Mouse (Mus musculus): Measurements from ENCODE around the gene Nudt4. TPM values are rescaled to one million over a fixed set of nuclear protein-coding genes. Genes with fewer than 3 reads are reported as not detected.

Gene Nudt4
- total RNA-seq, 2 experiments from 2014 or later = 64.1 to 66.4 TPM

GRCm38 (mm10) chr10:95542916-95543315 lies 21.0 kb downstream of the Nudt4 start:
- peak in 1 of 2 experiments; percentile 66 for DNase-seq (ENCODE audit: low spot score in 2 of 2)

- no peak for DNase-seq (ENCODE audit: low spot score in 2 of 2)
Observed at GRCm38 (mm10) chr10:95539841-95540240, 24.1 kb downstream of the Nudt4 start.

- no peak for DNase-seq (ENCODE audit: low spot score in 2 of 2)
Observed at GRCm38 (mm10) chr10:95539260-95539659, 24.7 kb downstream of the Nudt4 start.

GRCm38 (mm10) chr10:95536222-95536541 lies 27.8 kb downstream of the Nudt4 start:
- DNase-seq (ENCODE audit: low spot score in 2 of 2) = no peak

GRCm38 (mm10) chr10:95535399-95536221 lies 28.3 kb downstream of the Nudt4 start:
- DNase-seq (ENCODE audit: low spot score in 2 of 2) = no peak

- DNase-seq (ENCODE audit: low spot score in 2 of 2) = no peak
Observed at GRCm38 (mm10) chr10:95533382-95533781, 30.6 kb downstream of the Nudt4 start.

- no peak for DNase-seq (ENCODE audit: low spot score in 2 of 2)
Observed at GRCm38 (mm10) chr10:95532916-95533315, 31.0 kb downstream of the Nudt4 start.

- DNase-seq (ENCODE audit: low spot score in 2 of 2) = no peak
Observed at GRCm38 (mm10) chr10:95530551-95531121, 33.3 kb downstream of the Nudt4 start.

- no peak for DNase-seq (ENCODE audit: low spot score in 2 of 2)
Observed at GRCm38 (mm10) chr10:95526495-95527122, 37.3 kb downstream of the Nudt4 start.

- no peak for DNase-seq (ENCODE audit: low spot score in 2 of 2)
Observed at GRCm38 (mm10) chr10:95525871-95526270, 38.1 kb downstream of the Nudt4 start.

- DNase-seq (ENCODE audit: low spot score in 2 of 2) = no peak
Observed at GRCm38 (mm10) chr10:95525037-95525675, 38.8 kb downstream of the Nudt4 start.

GRCm38 (mm10) chr10:95517656-95518055 lies 46.3 kb downstream of the Nudt4 start:
- DNase-seq (ENCODE audit: low spot score in 2 of 2) = no peak

- DNase-seq (ENCODE audit: low spot score in 2 of 2) = peak in 1 of 2 experiments; percentile 11
Observed at GRCm38 (mm10) chr10:95515293-95515931, 48.5 kb downstream of the Nudt4 start.

GRCm38 (mm10) chr10:95514656-95515292 lies 49.2 kb downstream of the Nudt4 start, which contains the start of gene Ube2n:
Gene Ube2n (plus strand): TSS chr10:95515145.
- peak; percentile 98 to 99 for DNase-seq (ENCODE audit: low spot score in 2 of 2)

GRCm38 (mm10) chr10:95513768-95514556 lies 50.0 kb downstream of the Nudt4 start:
- peak in 1 of 2 experiments; percentile 23 for DNase-seq (ENCODE audit: low spot score in 2 of 2)

- no peak for DNase-seq (ENCODE audit: low spot score in 2 of 2)
Observed at GRCm38 (mm10) chr10:95512635-95513034, 51.3 kb downstream of the Nudt4 start.

GRCm38 (mm10) chr10:95509263-95509662 lies 54.7 kb downstream of the Nudt4 start:
- DNase-seq (ENCODE audit: low spot score in 2 of 2) = no peak

- DNase-seq (ENCODE audit: low spot score in 2 of 2) = no peak
Observed at GRCm38 (mm10) chr10:95508793-95509192, 55.2 kb downstream of the Nudt4 start.

GRCm38 (mm10) chr10:95508126-95508525 lies 55.8 kb downstream of the Nudt4 start:
- DNase-seq (ENCODE audit: low spot score in 2 of 2) = no peak

GRCm38 (mm10) chr10:95504341-95504740 lies 59.6 kb downstream of the Nudt4 start:
- DNase-seq (ENCODE audit: low spot score in 2 of 2) = no peak

Measured in layer of hippocampus, adult 18-20 months (tissue).